11 mouse cellular contexts compared by ENCODE assay signal in the genomic region with DNA sequence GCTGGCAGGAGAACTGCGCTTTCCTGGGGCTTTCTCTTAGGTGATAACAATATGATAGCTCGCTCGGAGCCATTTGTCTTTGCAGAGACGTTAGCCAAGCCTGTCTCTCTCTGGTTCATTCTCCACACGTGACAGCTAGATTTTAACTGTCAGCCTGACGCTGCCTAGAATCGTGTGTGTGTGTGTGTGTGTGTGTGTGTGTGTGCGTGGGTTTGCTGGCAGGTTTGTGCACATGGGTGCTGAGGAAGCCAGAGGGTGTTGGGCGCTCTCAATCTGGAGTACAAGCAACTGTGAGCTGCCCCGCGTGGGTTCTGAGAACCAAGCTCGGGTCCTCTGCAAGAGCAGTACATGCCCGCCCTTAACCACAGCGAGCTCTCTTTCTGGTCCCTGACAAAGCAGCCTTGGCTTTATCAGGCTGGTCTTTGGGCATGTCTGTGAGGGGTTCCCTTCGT. TPM values are rescaled to one million over a fixed set of nuclear protein-coding genes. Genes with fewer than 3 reads are reported as not detected.
A peak's percentile ranks its signal among the peaks of the same experiment; 100 is the strongest.
DNase-seq lines count a peak whose midpoint lies in the region; ATAC-seq and TF ChIP-seq lines count a peak whose summit lies in the region.
"Had no signal": no experiment of that assay in that cellular context is flagged by ENCODE, and none has a peak within 500 bp of the region (broad histone marks: within the 10 kb centered on the region; RNA-seq: fewer than 3 reads in every experiment).

No protein-coding gene starts in this region.

- ATAC-seq in heart, embryonic 11.5 days (replicated peaks; ENCODE audit: insufficient number of reproducible peaks, low FRiP score, low TSS enrichment): no peak
- peak; percentile 79 for ATAC-seq in liver, embryonic 14.5 days (ENCODE audit: insufficient read depth)
- ATAC-seq in intestine, embryonic 15.5 days: no peak
- ATAC-seq in granulocyte monocyte progenitor cell, adult 5-6 weeks (replicated peaks; ENCODE audit: poor library complexity, severe bottlenecking): no peak

- H3K9ac ChIP-seq in heart, embryonic 11.5 days (ENCODE audit: low read depth, low read length): no peak overlapping the region; the same call in 1 of the 2 replicates
- no peak overlapping the region for H3K9ac ChIP-seq in liver, embryonic 14.5 days (replicated peaks)
- no peak overlapping the region for H3K9ac ChIP-seq in intestine, embryonic 15.5 days

- no peak for TF ChIP-seq EP300 in liver, embryonic 14.5 days (IDR thresholded peaks at IDR 0.05; ENCODE audit: low read depth)

- H3K9me3 ChIP-seq in heart, embryonic 11.5 days (replicated peaks; ENCODE audit: control insufficient read depth, low read length): no peaks in the 10 kb centered on the region
- H3K9me3 ChIP-seq in liver, embryonic 14.5 days (ENCODE audit: control insufficient read depth, low read length): no peaks in the 10 kb centered on the region
- H3K9me3 ChIP-seq in intestine, embryonic 15.5 days: no peaks in the 10 kb centered on the region

- H3K4me1 ChIP-seq in heart, embryonic 11.5 days (ENCODE audit: control insufficient read depth, insufficient read depth, low read length): no peaks in the 10 kb centered on the region
- H3K4me1 ChIP-seq in thymus, adult 2 months (replicated peaks; ENCODE audit: control insufficient read depth, insufficient read depth, low read length): peaks cover 5% of the 10 kb centered on the region
- H3K4me1 ChIP-seq in liver, embryonic 14.5 days (replicated peaks; ENCODE audit: control insufficient read depth in 2 of 2, insufficient read depth in 2 of 2, low read length in 1 of 2): no peaks in the 10 kb centered on the region; a peak in 1 of 4 replicates
- H3K4me1 ChIP-seq in intestine, embryonic 15.5 days (replicated peaks): no peaks in the 10 kb centered on the region

- no peak for DNase-seq in heart, adult 18-20 months
- peak; percentile 16 for DNase-seq in thymus, postnatal 4 days
- no peak for DNase-seq in thymus, adult 2 months
- no peak for DNase-seq in liver, embryonic 14.5 days (ENCODE audit: low read depth in 3 of 3, low spot score in 3 of 3)
- DNase-seq in cerebellum, adult 8-10 months: no peak
- DNase-seq: kidney, adult 18-20 months; midbrain, embryonic 14.5 days had no signal

- no peaks in the 10 kb centered on the region for H3K27me3 ChIP-seq in heart, embryonic 11.5 days (ENCODE audit: control insufficient read depth, insufficient read depth, low read length)
- H3K27me3 ChIP-seq in thymus, adult 2 months (ENCODE audit: control insufficient read depth, insufficient read depth, low read length): no peaks in the 10 kb centered on the region
- no peaks in the 10 kb centered on the region for H3K27me3 ChIP-seq in liver, embryonic 14.5 days (ENCODE audit: control insufficient read depth, insufficient read depth, low read length)
- H3K27me3 ChIP-seq in intestine, embryonic 15.5 days (replicated peaks): no peaks in the 10 kb centered on the region

- H3K27ac ChIP-seq in heart, embryonic 11.5 days (ENCODE audit: low read depth, low read length): no peak overlapping the region
- H3K27ac ChIP-seq in thymus, adult 2 months (ENCODE audit: control insufficient read depth, insufficient read depth, low read length): no peak overlapping the region
- no peak overlapping the region for H3K27ac ChIP-seq in liver, embryonic 14.5 days
- H3K27ac ChIP-seq in intestine, embryonic 15.5 days: no peak overlapping the region

- TF ChIP-seq CTCF in thymus, adult 2 months (IDR thresholded peaks at IDR 0.05; ENCODE audit: borderline replicate concordance, control insufficient read depth, extremely low read depth, insufficient read depth, low read length, poor library complexity): no peak
- TF ChIP-seq CTCF in liver, embryonic 14.5 days (IDR thresholded peaks at IDR 0.05; ENCODE audit: low read depth): no peak

- no peak overlapping the region for H3K4me3 ChIP-seq in heart, embryonic 11.5 days (ENCODE audit: low read depth, low read length)
- no peak overlapping the region for H3K4me3 ChIP-seq in thymus, adult 2 months (ENCODE audit: control insufficient read depth, insufficient read depth, low read length)
- no peak overlapping the region for H3K4me3 ChIP-seq in liver, embryonic 14.5 days (ENCODE audit: insufficient read depth in 1 of 2, low read depth in 2 of 2, low read length in 2 of 2)
- H3K4me3 ChIP-seq in intestine, embryonic 15.5 days (replicated peaks): no peak overlapping the region

- peak overlapping the region; percentile 38 for H3K4me2 ChIP-seq in heart, embryonic 11.5 days
- H3K4me2 ChIP-seq in liver, embryonic 14.5 days (ENCODE audit: low read depth): peak overlapping the region; percentile 26
- no peak overlapping the region for H3K4me2 ChIP-seq in intestine, embryonic 15.5 days (replicated peaks)

- WGBS in heart, embryonic 11.5 days (ENCODE audit: insufficient replicate concordance): 28% methylated on average over 15 of the region's 15 CpGs
- 60% methylated on average over 15 of the region's 15 CpGs for WGBS in thymus, adult 2 months
- WGBS in liver, embryonic 14.5 days (ENCODE audit: insufficient replicate concordance): 30% methylated on average over 15 of the region's 15 CpGs
- WGBS in intestine, embryonic 15.5 days: 50% methylated on average over 15 of the region's 15 CpGs

- TF ChIP-seq POLR2A in thymus, adult 2 months (IDR thresholded peaks at IDR 0.05; ENCODE audit: control insufficient read depth, extremely low read depth, insufficient read depth, low read length, poor library complexity): no peak

- peaks cover 14% of the 10 kb centered on the region for H3K36me3 ChIP-seq in heart, embryonic 11.5 days (ENCODE audit: control insufficient read depth, insufficient read depth, low read length)
- peaks cover 13% of the 10 kb centered on the region; the same call in 1 of the 2 replicates for H3K36me3 ChIP-seq in thymus, adult 2 months (ENCODE audit: control insufficient read depth, insufficient read depth, low read length)
- H3K36me3 ChIP-seq in liver, embryonic 14.5 days (replicated peaks; ENCODE audit: control insufficient read depth, insufficient read depth, low read depth): peaks cover 3% of the 10 kb centered on the region
- H3K36me3 ChIP-seq in intestine, embryonic 15.5 days: peaks cover 12% of the 10 kb centered on the region; the same call in 1 of the 2 replicates

RNA-seq across cellular contexts. Expression of a gene that starts 14.7 kb away (rescaled TPM):
- 15.5 TPM in 2 replicates for polyA plus RNA-seq in heart, embryonic 11.5 days (2014; fragmentation: Nextera tagmentation; extraction: Ambion mirVana)
- total RNA-seq in heart, adult 18-20 months (2021): 10 to 100 TPM; 15.0 to 15.6 TPM
- 4.8 and 5.2 TPM in 2 replicates for polyA plus RNA-seq in thymus, adult 2 months (2012; rRNA removed)
- polyA plus RNA-seq in liver, embryonic 14.5 days (2012; rRNA removed): 2.1 and 3.9 TPM in 2 replicates
- 6.3 and 6.6 TPM in 2 replicates for polyA plus RNA-seq in liver, embryonic 14.5 days (2014; fragmentation: Nextera tagmentation; extraction: Ambion mirVana)
- 18.0 and 21.5 TPM in 2 replicates for polyA plus RNA-seq in intestine, embryonic 15.5 days (2015; fragmentation: Nextera tagmentation; extraction: Ambion mirVana)
- total RNA-seq in granulocyte monocyte progenitor cell, adult 5-6 weeks (2014; fragmentation: Nextera tagmentation): 14.8 and 16.9 TPM in 2 replicates
- 25.6 and 29.3 TPM in 2 replicates for total RNA-seq in granulocyte monocyte progenitor cell, adult 5-6 weeks (2017)

RNA-seq across cellular contexts. Expression of a gene that starts 14.7 kb away (rescaled TPM):
- 55.7 and 63.1 TPM in 2 replicates for polyA plus RNA-seq in heart, embryonic 11.5 days (2014; fragmentation: Nextera tagmentation; extraction: Ambion mirVana)
- total RNA-seq in heart, adult 18-20 months (2021): 10 to 100 TPM; 26.0 to 26.9 TPM
- polyA plus RNA-seq in thymus, adult 2 months (2012; rRNA removed): 12.6 and 14.5 TPM in 2 replicates
- 10.4 and 18.6 TPM in 2 replicates for polyA plus RNA-seq in liver, embryonic 14.5 days (2012; rRNA removed)
- 37.7 and 43.1 TPM in 2 replicates for polyA plus RNA-seq in liver, embryonic 14.5 days (2014; fragmentation: Nextera tagmentation; extraction: Ambion mirVana)
- 54.2 and 60.4 TPM in 2 replicates for polyA plus RNA-seq in intestine, embryonic 15.5 days (2015; fragmentation: Nextera tagmentation; extraction: Ambion mirVana)
- total RNA-seq in granulocyte monocyte progenitor cell, adult 5-6 weeks (2014; fragmentation: Nextera tagmentation): 37.9 and 50.1 TPM in 2 replicates
- 72.6 and 84.6 TPM in 2 replicates for total RNA-seq in granulocyte monocyte progenitor cell, adult 5-6 weeks (2017)

RNA-seq across cellular contexts. Expression of a gene that starts 45.7 kb away (rescaled TPM):
- 0.13 and 0.18 TPM in 2 replicates for polyA plus RNA-seq in heart, embryonic 11.5 days (2014; fragmentation: Nextera tagmentation; extraction: Ambion mirVana)
- total RNA-seq in heart, adult 18-20 months (2021): under 1 TPM in 1 of 2 experiments, not detected in 1; 0.21 TPM
- polyA plus RNA-seq in thymus, adult 2 months (2012; rRNA removed): 3.9 and 6.1 TPM in 2 replicates
- polyA plus RNA-seq in liver, embryonic 14.5 days (2012; rRNA removed): 0.06 and 0.13 TPM in 2 replicates
- polyA plus RNA-seq in liver, embryonic 14.5 days (2014; fragmentation: Nextera tagmentation; extraction: Ambion mirVana): not detected in 2 replicates
- polyA plus RNA-seq in intestine, embryonic 15.5 days (2015; fragmentation: Nextera tagmentation; extraction: Ambion mirVana): 0.27 and 0.34 TPM in 2 replicates
- 1.7 TPM in 1 of 2 replicates, not detected in the other for total RNA-seq in granulocyte monocyte progenitor cell, adult 5-6 weeks (2014; fragmentation: Nextera tagmentation)
- total RNA-seq in granulocyte monocyte progenitor cell, adult 5-6 weeks (2017): 1.3 and 6.3 TPM in 2 replicates

RNA-seq across cellular contexts. Expression of a gene that starts 51.7 kb away (rescaled TPM):
- polyA plus RNA-seq in heart, embryonic 11.5 days (2014; fragmentation: Nextera tagmentation; extraction: Ambion mirVana): not detected in 2 replicates
- not detected for total RNA-seq in heart, adult 18-20 months (2021)
- 0.28 and 0.32 TPM in 2 replicates for polyA plus RNA-seq in thymus, adult 2 months (2012; rRNA removed)
- polyA plus RNA-seq in liver, embryonic 14.5 days (2012; rRNA removed): not detected in 2 replicates
- not detected in 2 replicates for polyA plus RNA-seq in liver, embryonic 14.5 days (2014; fragmentation: Nextera tagmentation; extraction: Ambion mirVana)
- 0.09 TPM in 1 of 2 replicates, not detected in the other for polyA plus RNA-seq in intestine, embryonic 15.5 days (2015; fragmentation: Nextera tagmentation; extraction: Ambion mirVana)
- not detected in 2 replicates for total RNA-seq in granulocyte monocyte progenitor cell, adult 5-6 weeks (2014; fragmentation: Nextera tagmentation)
- not detected in 2 replicates for total RNA-seq in granulocyte monocyte progenitor cell, adult 5-6 weeks (2017)
- polyA plus RNA-seq: heart, postnatal 0 days had no signal
